Mouse (Mus musculus) c-Kit-negative CD71-positive TER-119-positive erythroid progenitor cells, embryonic 14.5 days (primary cell): ENCODE measurements around the gene Gdi1.
"Not testable (repeated sequence)": the region's sequence is repeated elsewhere in the genome, so short reads cannot be mapped to it uniquely, and the experiment has no call there.

ENCODE experiments used
- DNase-seq: peaks from one replicate; pipeline ENCODE4 v3.0.0-alpha.2; 2013; ENCODE audit warnings: low read depth, low spot score

Gdi1 gene

DNA sequence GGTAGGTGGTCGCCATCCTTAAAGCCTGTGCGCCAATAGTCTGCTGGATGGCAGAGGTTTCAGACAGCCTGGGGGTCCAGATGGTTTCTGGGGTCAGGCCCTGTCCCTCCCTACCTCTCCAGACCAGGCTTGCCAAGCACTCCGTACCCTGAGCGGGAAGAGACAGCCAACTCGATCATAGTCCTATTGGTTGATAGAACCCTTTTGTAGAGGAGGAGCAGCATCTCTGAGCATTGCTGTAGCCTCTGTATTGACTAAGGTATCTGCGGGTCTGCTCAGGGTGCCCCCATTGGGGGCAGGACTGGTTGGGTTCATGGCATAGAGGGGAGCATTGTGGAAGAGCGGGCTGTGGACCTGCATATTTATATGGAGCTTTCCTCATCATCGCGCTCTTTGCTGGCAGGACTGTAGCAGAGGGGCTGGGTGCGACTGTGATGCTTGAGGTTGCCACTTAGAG is 24.4 kb downstream of the Gdi1 start:
- DNase-seq: no peak

DNA sequence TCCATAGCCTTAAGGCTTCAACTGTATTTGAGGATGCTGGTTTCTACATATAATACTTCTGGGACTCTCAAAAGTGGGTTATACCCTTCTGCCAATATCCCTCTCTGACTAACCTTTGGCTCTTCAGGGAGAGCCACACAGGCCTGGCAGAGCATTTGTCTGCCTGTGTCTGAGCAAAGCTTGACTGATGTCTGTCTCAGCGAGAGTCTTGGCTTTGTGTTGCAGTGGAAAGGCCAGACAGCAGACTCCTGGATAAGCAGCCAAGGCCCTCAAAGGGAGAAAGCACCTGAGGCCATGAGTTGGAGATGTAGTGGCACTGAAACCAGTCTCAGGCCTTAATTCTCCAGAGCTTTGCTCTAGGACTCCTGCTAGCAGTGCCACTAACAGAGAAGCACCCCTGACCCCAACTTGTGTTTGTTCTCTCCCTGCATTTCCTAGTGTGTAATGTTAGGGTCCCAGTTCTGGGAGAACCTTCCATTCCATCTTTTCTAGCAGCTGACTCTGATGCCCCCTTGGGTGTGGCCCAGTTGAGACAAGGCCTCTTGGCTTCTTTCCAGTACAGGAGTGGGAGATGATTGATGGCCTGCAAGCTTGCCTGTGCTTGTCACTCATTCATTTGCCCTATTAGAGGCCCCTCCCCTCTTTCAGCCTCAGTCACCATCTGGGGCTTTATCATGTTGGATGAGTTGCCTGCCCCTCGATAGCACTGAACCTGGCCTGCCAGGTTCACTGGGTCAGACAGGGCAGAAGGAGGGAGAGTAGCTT is 25.6 kb downstream of the Gdi1 start:
- no peak for DNase-seq

DNA sequence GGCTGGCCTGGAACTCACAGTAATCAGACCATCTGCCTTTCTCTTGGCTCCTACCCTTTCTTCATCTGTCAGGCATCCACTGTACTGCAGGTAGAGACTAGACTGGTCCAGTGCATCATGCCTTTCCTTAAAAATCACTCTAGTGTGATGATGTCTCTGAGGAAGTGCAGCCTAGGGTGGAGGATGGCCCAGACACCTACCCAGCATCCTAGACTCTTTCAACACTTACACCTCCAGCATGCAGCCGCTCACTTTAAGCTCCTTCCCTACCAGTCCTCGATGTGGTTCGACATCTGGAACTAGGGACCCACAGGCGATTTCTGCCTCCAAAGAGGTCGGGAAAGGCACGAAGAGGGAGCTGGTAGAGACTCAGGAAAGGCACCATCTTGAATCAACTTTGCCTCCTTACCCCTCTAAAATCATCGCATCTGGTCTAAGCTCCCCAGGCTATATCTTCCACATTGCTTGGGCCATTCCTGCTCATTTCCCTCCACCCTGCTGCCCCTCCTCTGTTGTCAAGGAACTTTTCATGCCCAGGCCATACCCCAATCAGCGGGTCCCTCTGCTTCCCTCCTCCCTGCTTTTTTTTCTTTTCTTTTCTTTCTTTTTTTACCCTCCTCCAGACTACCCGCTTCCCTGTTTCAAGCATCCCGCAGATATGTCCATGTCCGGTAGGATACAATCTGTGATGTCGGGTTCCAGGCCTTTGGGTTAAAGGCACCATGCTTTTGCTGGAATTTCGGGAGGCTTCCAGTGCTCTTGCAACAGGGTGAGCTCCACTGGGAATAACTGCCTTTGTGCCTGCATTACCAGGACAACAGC is 48.1 kb downstream of the Gdi1 start:
- no peak for DNase-seq

DNA sequence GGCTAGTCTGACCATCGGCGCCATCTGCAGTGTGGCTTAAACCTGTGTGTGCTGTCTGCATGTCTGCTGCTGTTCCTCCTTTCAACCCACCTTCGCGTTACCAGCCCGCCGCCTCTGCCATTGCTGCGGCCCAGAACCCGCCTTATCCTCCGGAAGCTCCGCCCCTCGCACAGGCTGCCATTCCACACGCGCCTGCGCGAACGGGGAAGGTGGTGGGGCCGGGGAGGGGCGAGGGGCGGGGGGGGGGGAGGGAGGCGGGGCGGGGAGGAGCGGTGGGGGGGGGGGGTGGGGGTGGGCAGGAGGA is 48.6 kb downstream of the Gdi1 start, which contains the start of gene Lage3:
Lage3 (minus strand) TSS at position 152 of the 304 bp plus-strand sequence.
- peak; percentile 38 for DNase-seq

DNA sequence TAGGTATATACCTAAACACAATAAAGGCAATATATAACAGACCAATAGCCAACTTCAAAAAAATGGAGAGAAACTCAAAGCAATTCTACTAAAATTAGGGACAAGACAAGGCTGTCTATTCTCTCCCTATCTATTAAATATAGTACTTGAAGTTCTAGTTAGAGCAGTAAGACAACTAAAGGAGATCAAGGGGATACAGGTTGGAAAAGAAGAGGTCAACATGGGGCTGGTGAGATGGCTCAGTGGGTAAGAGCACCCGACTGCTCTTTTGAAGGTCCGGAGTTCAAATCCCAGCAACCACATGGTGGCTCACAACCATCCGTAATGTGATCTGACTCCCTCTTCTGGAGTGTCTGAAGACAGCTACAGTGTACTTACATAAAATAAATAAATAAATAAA is 52.3 kb downstream of the Gdi1 start:
- not testable (repeated sequence) for DNase-seq

DNA sequence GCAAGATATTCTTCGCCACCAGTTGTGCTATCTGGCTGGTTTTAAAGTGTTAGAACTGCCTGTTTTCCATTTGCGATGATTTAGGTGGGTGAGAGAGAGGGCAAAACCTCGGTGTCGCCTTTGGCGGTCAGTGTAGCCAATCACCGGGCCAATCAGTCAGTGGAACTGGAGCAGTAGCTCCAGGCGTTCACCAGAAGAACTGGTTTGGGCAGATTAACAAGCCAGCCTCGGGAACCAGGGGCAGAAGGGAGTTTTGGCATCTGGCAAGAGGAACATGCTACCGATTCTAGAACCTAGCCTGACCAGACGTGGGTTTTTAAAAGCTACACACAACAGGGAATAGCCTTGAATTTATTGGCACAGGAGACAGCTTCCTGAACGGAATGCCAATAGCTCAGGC is 54.4 kb downstream of the Gdi1 start:
- DNase-seq: no peak
